Mouse (Mus musculus) MEL (cell line): Measurements from ENCODE around the gene Hdac4. TPM values are rescaled to one million over a fixed set of nuclear protein-coding genes. Genes with fewer than 3 reads are reported as not detected.

Source experiments
- DNase-seq: peaks from one replicate; pipeline ENCODE4 v3.0.0; 2011; ENCODE audit warnings: low read depth, low spot score
- H3K27ac ChIP-seq: 2 replicates; pipeline ENCODE4 v1.5.1; 2012; ENCODE audit warnings: low read depth, mild to moderate bottlenecking, control low read depth, low read length, moderate library complexity; ENCODE audit not compliant: control insufficient read depth
- H3K27me3 ChIP-seq, 2 experiments: fragments of 150-350 bp in 1 of 2; sonication (generic) in 1 of 2; 2 replicates each; pipeline ENCODE4 v1.6.1; 2012; ENCODE audit warnings: low read length in 2 of 2, mild to moderate bottlenecking in 2 of 2, improper control_type of control experiment in 1 of 2, moderate library complexity in 1 of 2; ENCODE audit not compliant: insufficient read depth in 2 of 2, control insufficient read depth in 1 of 2
- H3K36me3 ChIP-seq, 2 experiments: 2 replicates each; pipeline ENCODE4 v1.6.1; 2012 to 2014; ENCODE audit warnings: low read length in 2 of 2, improper control_type of control experiment in 1 of 2, inconsistent platforms in 1 of 2, mild to moderate bottlenecking in 1 of 2; ENCODE audit not compliant: insufficient read depth in 2 of 2, control insufficient read depth in 1 of 2
- H3K4me1 ChIP-seq, 2 experiments: fragments of 150-350 bp in 1 of 2; sonication (generic) in 1 of 2; 2 replicates each; pipeline ENCODE4 v1.6.1; 2012; ENCODE audit warnings: low read length in 2 of 2, improper control_type of control experiment in 1 of 2, mild to moderate bottlenecking in 1 of 2; ENCODE audit not compliant: insufficient read depth in 2 of 2, control insufficient read depth in 1 of 2
- H3K4me3 ChIP-seq, 2 experiments: fragments of 150-350 bp in 1 of 2; sonication (generic) in 1 of 2; 2 replicates each; pipeline ENCODE4 v1.5.1; 2012; ENCODE audit warnings: low read depth in 2 of 2, low read length in 2 of 2, mild to moderate bottlenecking in 2 of 2, moderate library complexity in 2 of 2, control low read depth in 1 of 2, improper control_type of control experiment in 1 of 2; ENCODE audit not compliant: control insufficient read depth in 1 of 2, insufficient read depth in 1 of 2
- H3K79me2 ChIP-seq: 2 replicates; pipeline ENCODE4 v1.6.1; 2012; ENCODE audit warnings: mild to moderate bottlenecking, low read length, moderate library complexity; ENCODE audit not compliant: control insufficient read depth, poor library complexity, insufficient read depth
- H3K9ac ChIP-seq: 2 replicates; pipeline ENCODE4 v1.6.1; 2012; ENCODE audit warnings: low read depth, mild to moderate bottlenecking, control low read depth, low read length, moderate library complexity; ENCODE audit not compliant: control insufficient read depth, poor library complexity, severe bottlenecking
- H3K9me3 ChIP-seq: fragments of 150-350 bp; sonication (generic); replicated peaks from 2 replicates; pipeline ENCODE4 v1.6.1; 2012; ENCODE audit warnings: mild to moderate bottlenecking, low read length, improper control_type of control experiment, moderate library complexity; ENCODE audit not compliant: insufficient read depth
- CTCF ChIP-seq, 3 experiments: IDR thresholded peaks in 2 of 3; conservative IDR thresholded peaks in 1 of 3; 2 replicates each; pipeline ENCODE4 v1.5.1; 2011 to 2012; ENCODE audit warnings: low read length in 3 of 3, low read depth in 2 of 3, mild to moderate bottlenecking in 2 of 3, improper control_type of control experiment in 1 of 3, inconsistent platforms in 1 of 3, mixed read lengths in 1 of 3, moderate library complexity in 1 of 3; ENCODE audit not compliant: control insufficient read depth in 1 of 3, insufficient read depth in 1 of 3, poor library complexity in 1 of 3, severe bottlenecking in 1 of 3
- EP300 ChIP-seq, 2 experiments: IDR thresholded peaks; 2 replicates each; pipeline ENCODE4 v1.6.1; 2011; ENCODE audit warnings: improper control_type of control experiment in 2 of 2, low read length in 2 of 2, low read depth in 1 of 2, mild to moderate bottlenecking in 1 of 2
- ETS1 ChIP-seq: IDR thresholded peaks from 2 replicates; pipeline ENCODE4 v1.6.1; 2012; ENCODE audit warnings: low read depth, mild to moderate bottlenecking, inconsistent platforms, low read length, improper control_type of control experiment, moderate library complexity
- JUND ChIP-seq: IDR thresholded peaks from 2 replicates; pipeline ENCODE4 v1.6.1; 2011; ENCODE audit warnings: low read depth, mild to moderate bottlenecking, improper control_type of control experiment, low read length
- KAT2A ChIP-seq: conservative IDR thresholded peaks from 2 replicates; pipeline ENCODE4 v1.6.1; 2012; ENCODE audit warnings: low read depth, low read length, improper control_type of control experiment, inconsistent platforms
- MEF2A ChIP-seq: IDR thresholded peaks from 2 replicates; pipeline ENCODE4 v1.6.1; 2014; ENCODE audit warnings: low read depth, mild to moderate bottlenecking, inconsistent platforms, low read length, improper control_type of control experiment; ENCODE audit not compliant: poor library complexity, insufficient replicate concordance, severe bottlenecking; ENCODE audit errors: extremely low read depth
- MXI1 ChIP-seq: IDR thresholded peaks from 2 replicates; pipeline ENCODE4 v1.6.1; 2011; ENCODE audit warnings: mild to moderate bottlenecking, low read depth, low read length, improper control_type of control experiment
- POLR2A ChIP-seq, 2 experiments: IDR thresholded peaks; 2 replicates each; pipeline ENCODE4 v1.6.1; 2011 to 2012; ENCODE audit warnings: low read length in 2 of 2, mild to moderate bottlenecking in 2 of 2, control low read depth in 1 of 2, improper control_type of control experiment in 1 of 2, low read depth in 1 of 2, moderate library complexity in 1 of 2; ENCODE audit not compliant: control insufficient read depth in 1 of 2, insufficient read depth in 1 of 2, poor library complexity in 1 of 2
- POLR2AphosphoS2 ChIP-seq: IDR thresholded peaks from 2 replicates; pipeline ENCODE4 v1.6.1; 2011; ENCODE audit warnings: low read length, improper control_type of control experiment
- SMC3 ChIP-seq: IDR thresholded peaks from 2 replicates; pipeline ENCODE4 v1.6.1; 2011; ENCODE audit warnings: low read depth, low read length, improper control_type of control experiment
- TBP ChIP-seq: IDR thresholded peaks from 2 replicates; pipeline ENCODE4 v1.8.0; 2011; ENCODE audit warnings: low read depth, low read length, improper control_type of control experiment
- TCF12 ChIP-seq: IDR thresholded peaks from 2 replicates; pipeline ENCODE4 v1.6.1; 2014; ENCODE audit warnings: low read depth, mild to moderate bottlenecking, inconsistent platforms, low read length, improper control_type of control experiment, moderate library complexity
- UBTF ChIP-seq: IDR thresholded peaks from 2 replicates; pipeline ENCODE4 v1.6.1; 2012; ENCODE audit warnings: low read depth, mild to moderate bottlenecking, inconsistent platforms, low read length, improper control_type of control experiment, moderate library complexity, borderline replicate concordance; ENCODE audit not compliant: insufficient read depth
- USF1 ChIP-seq: IDR thresholded peaks from 2 replicates; pipeline ENCODE4 v1.6.1; 2014; ENCODE audit warnings: low read depth, mild to moderate bottlenecking, inconsistent platforms, low read length, improper control_type of control experiment, moderate library complexity
- USF2 ChIP-seq, 2 experiments: IDR thresholded peaks; 2 replicates each; pipeline ENCODE4 v1.6.1; 2011 to 2012; ENCODE audit warnings: improper control_type of control experiment in 2 of 2, low read length in 2 of 2, borderline replicate concordance in 1 of 2, inconsistent platforms in 1 of 2, low read depth in 1 of 2, mild to moderate bottlenecking in 1 of 2; ENCODE audit not compliant: insufficient read depth in 1 of 2
- ZC3H11A ChIP-seq: IDR thresholded peaks from 2 replicates; pipeline ENCODE4 v1.6.1; 2012; ENCODE audit warnings: low read depth, mild to moderate bottlenecking, inconsistent platforms, low read length, improper control_type of control experiment
- ZKSCAN1 ChIP-seq: IDR thresholded peaks from 2 replicates; pipeline ENCODE4 v1.6.1; 2012; ENCODE audit warnings: low read depth, mild to moderate bottlenecking, inconsistent platforms, low read length, improper control_type of control experiment, moderate library complexity
- ZNF384 ChIP-seq: IDR thresholded peaks from 2 replicates; pipeline ENCODE4 v1.6.1; 2012; ENCODE audit warnings: low read depth, mild to moderate bottlenecking, inconsistent platforms, low read length, improper control_type of control experiment
- polyA plus RNA-seq, 2 experiments: library from polyadenylated mRNA; stranded (reverse) in 1 of 2; unstranded in 1 of 2; fragments of >175 nt in 1 of 2; fragments of >200 nt in 1 of 2; gene quantifications; 2 replicates each; pipeline versions ENCODE4 v1.2.1 to v1.2.4; 2012; ENCODE audit warnings: low replicate concordance in 2 of 2, low read depth in 1 of 2; ENCODE audit not compliant: insufficient read length in 2 of 2, insufficient read depth in 1 of 2, missing spikeins in 1 of 2
- total RNA-seq: library from RNA; depleted of rRNA; stranded (reverse); fragments of 300-350 nt; gene quantifications from 2 replicates; pipeline ENCODE4 v1.2.3, GENCODE M21; 2012

Gene Hdac4
- total and polyA plus RNA-seq, 3 experiments = 11.0 to 19.5 (median 12.3) TPM

GRCm38 (mm10) chr1:91933681-91934080 lies 261.8 kb downstream of the Hdac4 start:
- Histone ChIP-seq H3K36me3 (peaks cover 0 to 2% of the 10 kb centered on the region in 2 experiments; a peak in 1 of 4 replicates), H3K9ac (no peak overlapping the region), H3K79me2 (no peaks in the 10 kb centered on the region), H3K4me3 (no peak overlapping the region), H3K9me3 (no peaks in the 10 kb centered on the region), H3K27me3 (no peaks in the 10 kb centered on the region), H3K4me1 (no peaks in the 10 kb centered on the region), H3K27ac (no peak overlapping the region)
- DNase-seq = no peak
- no peak for TF ChIP-seq UBTF

- Histone ChIP-seq H3K79me2 (no peaks in the 10 kb centered on the region), H3K27ac (no peak overlapping the region), H3K9me3 (no peaks in the 10 kb centered on the region), H3K4me3 (no peak overlapping the region), H3K36me3 (peaks cover 0 to 2% of the 10 kb centered on the region in 2 experiments; a peak in 1 of 4 replicates)
- no peak for TF ChIP-seq POLR2A (IDR thresholded peaks at IDR 0.05; ENCODE audit: control insufficient read depth in 1 of 2, insufficient read depth in 1 of 2, low read depth in 1 of 2, low read length in 2 of 2, poor library complexity in 1 of 2)
- TF ChIP-seq USF1 = no peak
- no peak for TF ChIP-seq TBP
- no peak for TF ChIP-seq ZC3H11A
- TF ChIP-seq JUND = no peak
- TF ChIP-seq USF2 (IDR thresholded peaks at IDR 0.05; ENCODE audit: borderline replicate concordance in 1 of 2, insufficient read depth in 1 of 2, low read depth in 1 of 2, low read length in 2 of 2) = no peak
- no peak for TF ChIP-seq EP300 (IDR thresholded peaks at IDR 0.05; ENCODE audit: low read depth in 1 of 2, low read length in 2 of 2)
- no peak for TF ChIP-seq ZKSCAN1
- TF ChIP-seq TCF12 = no peak
- TF ChIP-seq ETS1 = no peak
- no peak for TF ChIP-seq KAT2A
- TF ChIP-seq SMC3 = no peak
- TF ChIP-seq ZNF384 = no peak
- TF ChIP-seq POLR2AphosphoS2 = no peak
- TF ChIP-seq MEF2A = no peak
- no peak for TF ChIP-seq MXI1
- no peak for TF ChIP-seq CTCF (IDR thresholded peaks at IDR 0.05 in 2 of 3, conservative IDR thresholded peaks at IDR 0.05 in 1 of 3; ENCODE audit: control insufficient read depth in 1 of 3, insufficient read depth in 1 of 3, low read depth in 2 of 3, low read length in 3 of 3, poor library complexity in 1 of 3, severe bottlenecking in 1 of 3)
- TF ChIP-seq, all 39 proteins: peak for 0
- Histone ChIP-seq H3K4me1 (no peaks in the 10 kb centered on the region), H3K27me3 (no peaks in the 10 kb centered on the region), H3K9ac (no peak overlapping the region)
- DNase-seq = no peak
Measured at GRCm38 (mm10) chr1:91932221-91932620, 263.3 kb downstream of the Hdac4 start.
